Mouse (Mus musculus) spleen, adult 2 months (tissue): ENCODE measurements around the gene Cilp.

Experiments used
- CTCF ChIP-seq: fragments of 200-500 bp; IDR thresholded peaks from 2 replicates; pipeline ENCODE4 v1.5.1; 2011; ENCODE audit warnings: mild to moderate bottlenecking, inconsistent platforms; ENCODE audit not compliant: insufficient read depth, insufficient read length, insufficient replicate concordance; ENCODE audit errors: extremely low read depth
- POLR2A ChIP-seq: fragments of 200-500 bp; IDR thresholded peaks from 2 replicates; pipeline ENCODE4 v1.6.1; 2011; ENCODE audit warnings: low read depth, low read length, inconsistent platforms

DNA sequence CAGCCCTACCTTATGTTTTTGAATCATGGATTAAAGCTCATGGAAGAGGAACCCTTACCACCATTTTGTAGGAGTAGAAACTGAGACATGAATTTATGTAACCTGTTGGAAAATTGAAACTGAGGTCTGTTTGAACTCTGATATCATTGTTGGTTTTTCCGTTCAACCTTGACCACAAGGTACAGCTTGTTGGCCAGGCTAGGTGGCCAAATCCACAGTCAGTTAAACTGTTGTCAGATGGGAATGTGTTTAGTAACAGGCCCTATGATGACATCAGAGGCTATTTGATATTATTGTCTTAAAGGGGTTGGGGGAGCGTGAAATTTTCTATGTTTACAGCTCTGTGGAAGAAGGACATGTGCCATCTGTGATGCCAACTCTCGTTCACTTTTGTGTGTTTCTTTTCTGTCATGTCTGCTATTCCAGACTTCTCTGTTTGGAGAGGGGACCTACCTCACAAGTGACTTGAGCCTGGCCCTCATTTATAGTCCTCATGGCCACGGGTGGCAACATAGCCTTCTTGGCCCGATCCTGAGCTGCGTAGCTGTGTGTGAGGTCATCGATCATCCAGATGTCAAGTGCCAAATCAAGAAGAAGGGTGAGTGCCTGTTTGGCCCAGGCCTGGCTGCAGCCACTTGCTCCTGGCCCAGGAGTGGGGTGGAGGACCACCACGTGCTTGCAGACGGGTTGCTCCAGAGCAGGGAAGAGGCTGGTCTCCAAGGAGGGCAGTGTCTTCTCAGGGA, 31.6 kb upstream of the Cilp start:
- TF ChIP-seq CTCF (no peak), POLR2A (no peak)
